Mouse (Mus musculus) lung, postnatal 10 days (tissue): Measurements from ENCODE around the gene Nlrp2.

Experiments
- DNase-seq: peaks from one replicate; pipeline ENCODE4 v3.0.0; 2021

Nlrp2 gene

GRCm38 (mm10) chr7:5350935-5351334 lies at the start of gene Nlrp2:
Nlrp2 (minus strand) TSS chr7:5351035.
- DNase-seq = no peak

DNA sequence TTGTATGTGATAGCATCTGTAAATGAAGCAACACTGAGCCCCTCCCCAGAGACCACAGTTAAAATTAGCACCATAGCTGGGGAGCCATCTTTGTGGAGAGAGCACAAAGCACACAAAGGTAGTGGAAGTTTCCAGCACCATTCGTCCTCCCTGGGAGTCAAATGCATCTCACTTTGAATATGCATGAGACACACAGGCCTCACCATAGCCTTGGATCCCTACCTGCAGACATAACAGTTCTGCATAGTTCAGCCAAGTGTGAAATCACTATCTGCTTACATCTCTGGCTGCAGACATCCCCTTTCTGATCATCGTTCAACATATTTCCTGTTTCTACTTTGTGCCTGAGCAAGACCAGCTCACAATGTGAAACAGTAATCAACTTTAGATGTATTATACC lies 15.9 kb upstream of the Nlrp2 start:
- no peak for DNase-seq

GRCm38 (mm10) chr7:5363599-5363998 lies 12.8 kb upstream of the Nlrp2 start:
- no peak for DNase-seq

- no peak for DNase-seq
Observed at GRCm38 (mm10) chr7:5350237-5350636, 598 bp downstream of the Nlrp2 start, which contains the start of gene Gm5065. Gm5065 (plus strand) TSS chr7:5350537.

- no peak for DNase-seq
Observed at GRCm38 (mm10) chr7:5327511-5327910, 23.3 kb downstream of the Nlrp2 start.

- DNase-seq = no peak
Observed at GRCm38 (mm10) chr7:5288281-5288680, 62.6 kb downstream of the Nlrp2 start.

DNA sequence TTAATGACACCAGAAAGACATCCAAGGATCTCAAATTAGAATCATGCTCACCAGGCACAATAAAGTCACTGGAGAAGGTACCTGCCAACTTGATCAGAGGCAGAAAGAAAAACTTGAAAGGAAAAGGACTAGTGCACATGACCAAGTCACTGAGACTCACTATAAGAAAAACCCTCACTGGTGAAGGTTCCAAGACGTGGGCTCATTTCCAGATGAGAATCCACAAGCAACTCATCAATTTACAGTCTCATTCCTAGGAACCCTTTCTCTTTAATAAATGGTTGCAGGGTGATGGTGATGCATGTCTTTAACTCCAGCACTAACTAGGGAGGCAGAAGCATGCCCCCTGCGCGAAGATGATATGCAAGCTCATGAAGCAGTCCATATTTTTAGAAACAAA lies 87.8 kb downstream of the Nlrp2 start:
- no peak for DNase-seq
